Mouse (Mus musculus) fat pad, adult 2 months (tissue): Measurements from ENCODE around the gene Foxe3.
"Not testable (repeated sequence)": the region's sequence is repeated elsewhere in the genome, so short reads cannot be mapped to it uniquely, and the experiment has no call there.

Experiments used
- DNase-seq: peaks from one replicate; pipeline ENCODE4 v3.0.0-alpha.2; 2011; ENCODE audit warnings: low read depth, low spot score; ENCODE audit errors: extremely low read depth

Gene Foxe3

GRCm38 (mm10) chr4:114925917-114926312 is at the start of gene Foxe3:
Gene Foxe3, minus strand, starts transcription at chr4:114926013.
- DNase-seq: no peak

- DNase-seq: no peak
Observed at GRCm38 (mm10) chr4:114973229-114973740, 47.5 kb upstream of the Foxe3 start.

- DNase-seq: no peak
Observed at GRCm38 (mm10) chr4:114970736-114971135, 44.9 kb upstream of the Foxe3 start.

- DNase-seq: not testable (repeated sequence)
Observed at GRCm38 (mm10) chr4:114960881-114961280, 35.1 kb upstream of the Foxe3 start.

- DNase-seq: no peak
Observed at GRCm38 (mm10) chr4:114959533-114959932, 33.7 kb upstream of the Foxe3 start.

- no peak for DNase-seq
Observed at GRCm38 (mm10) chr4:114958786-114959185, 33.0 kb upstream of the Foxe3 start.

GRCm38 (mm10) chr4:114958231-114958630 is 32.4 kb upstream of the Foxe3 start:
- peak; percentile 26 for DNase-seq

- DNase-seq: no peak
Observed at GRCm38 (mm10) chr4:114957403-114957802, 31.6 kb upstream of the Foxe3 start.

- DNase-seq: no peak
Observed at GRCm38 (mm10) chr4:114953172-114953571, 27.4 kb upstream of the Foxe3 start.

GRCm38 (mm10) chr4:114947852-114948481 is 22.2 kb upstream of the Foxe3 start:
- no peak for DNase-seq

GRCm38 (mm10) chr4:114947395-114947794 is 21.6 kb upstream of the Foxe3 start:
- no peak for DNase-seq

GRCm38 (mm10) chr4:114946416-114946815 is 20.6 kb upstream of the Foxe3 start:
- no peak for DNase-seq

GRCm38 (mm10) chr4:114945021-114945420 is 19.2 kb upstream of the Foxe3 start:
- DNase-seq: no peak

- no peak for DNase-seq
Observed at GRCm38 (mm10) chr4:114942583-114942982, 16.8 kb upstream of the Foxe3 start.

GRCm38 (mm10) chr4:114942112-114942511 is 16.3 kb upstream of the Foxe3 start:
- no peak for DNase-seq

GRCm38 (mm10) chr4:114941311-114941710 is 15.5 kb upstream of the Foxe3 start:
- no peak for DNase-seq

GRCm38 (mm10) chr4:114938248-114938647 is 12.4 kb upstream of the Foxe3 start:
- DNase-seq: no peak

GRCm38 (mm10) chr4:114937459-114938047 is 11.7 kb upstream of the Foxe3 start:
- no peak for DNase-seq

- DNase-seq: no peak
Observed at GRCm38 (mm10) chr4:114934188-114934587, 8.4 kb upstream of the Foxe3 start.

GRCm38 (mm10) chr4:114932747-114933146 is 6.9 kb upstream of the Foxe3 start:
- no peak for DNase-seq

GRCm38 (mm10) chr4:114929155-114929554 is 3.3 kb upstream of the Foxe3 start:
- no peak for DNase-seq
